Mouse (Mus musculus): ENCODE measurements around the gene Dpep3. TPM values are rescaled to one million over a fixed set of nuclear protein-coding genes. Genes with fewer than 3 reads are reported as not detected.
A peak's percentile ranks its signal among the peaks of the same experiment; 100 is the strongest.

Dpep3 gene
- polyA plus RNA-seq, 1 experiment from 2014 or later, result not detected

DNA sequence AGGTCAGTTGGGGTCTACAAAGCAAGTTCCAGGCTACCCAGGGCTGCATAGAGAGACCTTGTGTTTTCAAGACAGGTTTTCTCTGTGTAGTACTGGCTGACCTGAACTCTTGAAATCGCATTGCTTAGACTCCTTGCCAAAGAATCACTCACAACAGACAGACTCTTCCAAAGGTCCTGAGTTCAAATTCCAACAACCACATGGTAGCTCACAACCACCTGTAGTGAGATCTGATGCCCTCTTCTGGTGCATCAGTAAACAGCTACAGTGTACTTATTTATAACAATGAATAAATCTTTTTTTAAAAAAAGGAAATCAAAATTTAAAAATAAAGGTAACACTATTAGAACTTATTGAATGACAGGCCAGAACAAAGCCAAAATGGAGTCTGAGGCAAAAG lies 1.9 kb upstream of the Dpep3 start:
- DNase-seq (ENCODE audit: low read depth, low spot score) (no peak), ATAC-seq (no peak)
- ChIA-PET POLR2A (interaction anchor here (0.8 kb wide), 1 partner anchor 37 kb away, joined by 3 read pairs; no protein-coding TSS in a partner anchor), CTCF (no interaction called here)
- peaks cover 5% of the 10 kb centered on the region for H3K27me3 ChIP-seq
- no peak for TF ChIP-seq CTCF (IDR thresholded peaks at IDR 0.05)
- in situ Hi-C loops (cut with MboI; ENCODE audit: low pct_unique_long_range_greater_than_20kb), result no loop called here

DNA sequence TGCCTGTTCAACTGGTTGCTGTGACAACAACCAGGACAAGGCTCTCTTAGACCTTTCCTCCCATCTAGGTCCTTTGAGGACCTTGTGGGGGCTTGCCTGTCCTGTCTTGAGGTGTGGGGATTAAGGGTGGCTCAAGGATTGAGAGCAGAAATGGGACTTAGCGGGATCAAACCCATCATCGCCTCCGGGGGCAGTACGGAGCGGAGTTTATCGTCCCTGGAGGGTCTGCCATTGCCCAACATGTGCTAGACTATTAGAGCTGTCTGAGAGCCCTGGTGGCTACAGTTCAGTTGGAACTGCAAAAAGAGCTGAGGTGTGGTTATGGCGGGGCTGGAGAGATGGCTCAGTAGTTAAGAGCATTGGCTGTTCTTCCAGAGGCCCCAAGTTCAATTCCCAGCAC lies 3.9 kb downstream of the Dpep3 start:
- no peaks in the 10 kb centered on the region for H3K27me3 ChIP-seq
- ATAC-seq, result no peak
- in situ Hi-C loops (cut with MboI; ENCODE audit: low pct_unique_long_range_greater_than_20kb), result no loop called here
- ChIA-PET POLR2A (no interaction called here), CTCF (no interaction called here)
- DNase-seq (ENCODE audit: low read depth, low spot score), result no peak
- TF ChIP-seq CTCF (IDR thresholded peaks at IDR 0.05), result no peak

GRCm38 (mm10) chr8:105971019-105971720 lies 8.1 kb downstream of the Dpep3 start:
- CTCF ChIA-PET, result no interaction called here
- DNase-seq (ENCODE audit: low read depth, low spot score) (no peak), ATAC-seq (no peak)
- POLR2A ChIA-PET, result interaction anchor here (0.7 kb wide), 1 partner anchor 88 kb away, joined by 3 read pairs; no protein-coding TSS in a partner anchor
- H3K27me3 ChIP-seq, result no peaks in the 10 kb centered on the region
- no peak for TF ChIP-seq CTCF (IDR thresholded peaks at IDR 0.05)
- in situ Hi-C loops (cut with MboI; ENCODE audit: low pct_unique_long_range_greater_than_20kb), result no loop called here

GRCm38 (mm10) chr8:105969367-105969766 lies 9.9 kb downstream of the Dpep3 start:
- TF ChIP-seq CTCF (IDR thresholded peaks at IDR 0.05), result no peak
- DNase-seq (ENCODE audit: low read depth, low spot score) (no peak), ATAC-seq (no peak)
- in situ Hi-C loops (cut with MboI; ENCODE audit: low pct_unique_long_range_greater_than_20kb), result no loop called here
- POLR2A ChIA-PET, result no interaction called here
- H3K27me3 ChIP-seq, result no peaks in the 10 kb centered on the region
- CTCF ChIA-PET, result no interaction called here

GRCm38 (mm10) chr8:105966692-105967311 lies 12.4 kb downstream of the Dpep3 start:
- in situ Hi-C loops (cut with MboI; ENCODE audit: low pct_unique_long_range_greater_than_20kb), result no loop called here
- ATAC-seq, result no peak
- ChIA-PET CTCF (interaction anchor here (1.2 kb wide), 1 partner anchor 8 kb away, joined by 6 read pairs; no protein-coding TSS in a partner anchor), POLR2A (interaction anchor here (0.6 kb wide), 1 partner anchor 28 kb away, joined by 4 read pairs; no protein-coding TSS in a partner anchor)
- no peaks in the 10 kb centered on the region for H3K27me3 ChIP-seq
- DNase-seq (ENCODE audit: low read depth, low spot score), result no peak
- no peak for TF ChIP-seq CTCF (IDR thresholded peaks at IDR 0.05)

- CTCF ChIA-PET, result no interaction called here
- ATAC-seq (peak; percentile 61), DNase-seq (ENCODE audit: low read depth, low spot score) (no peak)
- POLR2A ChIA-PET, result interaction anchor here (0.6 kb wide), 1 partner anchor 27 kb away, joined by 4 read pairs; no protein-coding TSS in a partner anchor
- no peak for TF ChIP-seq CTCF (IDR thresholded peaks at IDR 0.05)
- in situ Hi-C loops (cut with MboI; ENCODE audit: low pct_unique_long_range_greater_than_20kb), result no loop called here
- no peaks in the 10 kb centered on the region for H3K27me3 ChIP-seq
These were observed 13.3 kb downstream of the Dpep3 start, which contains the start of gene Slc12a4 for GRCm38 (mm10) chr8:105965905-105966341. Gene Slc12a4 (minus strand): TSS chr8:105966097.

GRCm38 (mm10) chr8:105965266-105965904 lies 13.8 kb downstream of the Dpep3 start:
- CTCF ChIA-PET, result no interaction called here
- POLR2A ChIA-PET, result no interaction called here
- in situ Hi-C loops (cut with MboI; ENCODE audit: low pct_unique_long_range_greater_than_20kb), result no loop called here
- no peak for TF ChIP-seq CTCF (IDR thresholded peaks at IDR 0.05)
- DNase-seq (ENCODE audit: low read depth, low spot score) (no peak), ATAC-seq (peak; percentile 52)
- no peaks in the 10 kb centered on the region for H3K27me3 ChIP-seq

DNA sequence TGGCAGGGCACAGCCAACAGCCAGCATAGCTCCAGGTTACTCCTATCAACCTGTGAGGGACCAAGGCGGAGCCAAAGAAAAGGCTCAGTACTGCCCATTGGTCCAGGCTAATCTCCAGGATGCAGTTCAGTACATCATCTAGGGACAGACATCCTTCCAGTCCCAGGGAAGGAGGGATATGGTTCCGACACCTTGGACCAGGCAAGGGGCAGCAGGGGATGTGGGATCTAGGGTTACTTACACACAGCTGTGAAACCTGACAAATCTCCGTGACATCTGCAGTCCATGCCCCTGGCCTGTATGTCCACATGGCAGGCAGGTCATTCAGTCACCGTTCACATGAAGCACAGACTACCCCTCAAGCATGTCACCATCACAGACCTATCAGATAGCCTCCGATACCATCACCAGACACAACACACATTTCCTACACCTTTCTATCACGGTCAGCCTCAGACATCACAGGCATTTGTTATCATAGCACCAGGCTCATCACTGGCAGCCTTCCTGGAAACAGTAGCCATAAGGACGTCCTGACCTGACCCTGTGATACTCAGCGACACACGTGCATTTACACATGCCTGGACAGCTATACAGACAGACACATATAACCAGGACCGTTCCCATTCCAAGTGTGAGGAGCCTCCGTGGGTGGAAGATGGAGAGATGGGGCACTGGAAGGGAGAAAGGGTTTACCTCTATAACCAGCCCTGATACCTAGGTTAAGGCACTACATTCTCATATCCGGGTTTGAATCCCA lies 14.5 kb downstream of the Dpep3 start:
- in situ Hi-C loops (cut with MboI; ENCODE audit: low pct_unique_long_range_greater_than_20kb), result no loop called here
- no peak for ATAC-seq
- H3K27me3 ChIP-seq, result no peaks in the 10 kb centered on the region
- ChIA-PET CTCF (interaction anchor here (0.6 to 0.8 kb wide), 2 partner anchors 26 to 177 kb away, joined by 3 read pairs; no protein-coding TSS in a partner anchor), POLR2A (interaction anchor here (0.6 to 0.7 kb wide), 3 partner anchors 19 to 521 kb away, joined by 3 to 4 read pairs (median 3); no protein-coding TSS in a partner anchor)
- DNase-seq (ENCODE audit: low read depth, low spot score), result no peak
- no peak for TF ChIP-seq CTCF (IDR thresholded peaks at IDR 0.05)

- ATAC-seq, result no peak
- CTCF ChIA-PET, result no interaction called here
- no peak for DNase-seq (ENCODE audit: low read depth, low spot score)
- POLR2A ChIA-PET, result no interaction called here
- in situ Hi-C loops (cut with MboI; ENCODE audit: low pct_unique_long_range_greater_than_20kb), result no loop called here
- no peaks in the 10 kb centered on the region for H3K27me3 ChIP-seq
- TF ChIP-seq CTCF (IDR thresholded peaks at IDR 0.05), result no peak
These were observed 17.7 kb downstream of the Dpep3 start for GRCm38 (mm10) chr8:105961536-105961935.

- DNase-seq (ENCODE audit: low read depth, low spot score) (no peak), ATAC-seq (no peak)
- ChIA-PET POLR2A (no interaction called here), CTCF (no interaction called here)
- no peak for TF ChIP-seq CTCF (IDR thresholded peaks at IDR 0.05)
- in situ Hi-C loops (cut with MboI; ENCODE audit: low pct_unique_long_range_greater_than_20kb), result no loop called here
- H3K27me3 ChIP-seq, result no peaks in the 10 kb centered on the region
These were observed 18.1 kb downstream of the Dpep3 start for GRCm38 (mm10) chr8:105961101-105961500.

Measured in Patski (cell line).